23 mouse cellular contexts compared by ENCODE assay signal in genomic region chr6:120777533-120777932, GRCm38 (mm10). TPM values are rescaled to one million over a fixed set of nuclear protein-coding genes. Genes with fewer than 3 reads are reported as not detected.
"Had no signal": no experiment of that assay in that cellular context is flagged by ENCODE, and none has a peak within 500 bp of the region (broad histone marks: within the 10 kb centered on the region; RNA-seq: fewer than 3 reads in every experiment).

No protein-coding gene starts in this region.

- ATAC-seq: hindbrain, embryonic 16.5 days; inflammation-experienced regulatory T-cells, adult 6 months; intestine, embryonic 15.5 days; intestine, postnatal 0 days had no signal

- H3K9me3 ChIP-seq: heart, embryonic 10.5 days; heart, embryonic 12.5 days; hindbrain, embryonic 10.5 days; hindbrain, embryonic 12.5 days; intestine, embryonic 15.5 days; limb, embryonic 13.5 days had no signal

- DNase-seq: gastrocnemius, adult 2 months; gastrocnemius, postnatal 10 days; gastrocnemius, postnatal 25 days; heart, adult 18-20 months; heart, postnatal 10 days; heart, postnatal 4 days; kidney, adult 8-10 months; kidney, postnatal 10 days; kidney, postnatal 4 days had no signal

- H3K9ac ChIP-seq: heart, embryonic 12.5 days; hindbrain, embryonic 12.5 days; hindbrain, embryonic 14.5 days; intestine, embryonic 15.5 days; limb, embryonic 13.5 days had no signal

- H3K36me3 ChIP-seq: heart, embryonic 10.5 days; heart, embryonic 12.5 days; hindbrain, embryonic 12.5 days; intestine, embryonic 15.5 days; limb, embryonic 13.5 days had no signal

- H3K4me3 ChIP-seq: gastrocnemius, adult 2 months; heart, embryonic 10.5 days; heart, embryonic 12.5 days; hindbrain, embryonic 10.5 days; hindbrain, embryonic 12.5 days; intestine, embryonic 15.5 days; layer of hippocampus, adult 2 months; left cerebral cortex, adult 2 months; limb, embryonic 13.5 days had no signal

- H3K27ac ChIP-seq: gastrocnemius, adult 2 months; heart, embryonic 10.5 days; hindbrain, embryonic 10.5 days; hindbrain, embryonic 12.5 days; hindbrain, embryonic 14.5 days; intestine, embryonic 15.5 days; layer of hippocampus, adult 2 months; left cerebral cortex, adult 2 months; limb, embryonic 13.5 days had no signal

- H3K4me2 ChIP-seq: heart, embryonic 12.5 days; hindbrain, embryonic 12.5 days; hindbrain, embryonic 14.5 days; intestine, embryonic 15.5 days; limb, embryonic 13.5 days; liver, embryonic 11.5 days had no signal

- H3K4me1 ChIP-seq: intestine, embryonic 15.5 days had no signal

- H3K27me3 ChIP-seq: heart, embryonic 12.5 days; hindbrain, embryonic 12.5 days; intestine, embryonic 15.5 days; limb, embryonic 13.5 days had no signal

RNA-seq across cellular contexts. Expression of gene Slc25a18, which starts 4.2 kb away (rescaled TPM):
- polyA plus RNA-seq: intestine, postnatal 0 days; kidney, embryonic 14.5 days had no signal
